Mouse (Mus musculus) G1E (cell line): ENCODE data around the gene Ift122. TPM values are rescaled to one million over a fixed set of nuclear protein-coding genes. Genes with fewer than 3 reads are reported as not detected.

Source experiments
- ATAC-seq: 2 replicates; pipeline ENCODE4 v1.8.0; 2016; ENCODE audit warnings: mild to moderate bottlenecking; ENCODE audit not compliant: insufficient number of reproducible peaks, poor library complexity, low FRiP score, severe bottlenecking; ENCODE audit errors: extremely low read depth
- DNase-seq: peaks from one replicate; pipeline ENCODE4 v3.0.0; 2012; ENCODE audit warnings: low spot score
- H3K27me3 ChIP-seq: 2 replicates; pipeline ENCODE4 v1.6.1; 2012; ENCODE audit warnings: mild to moderate bottlenecking, low read length, inconsistent platforms; ENCODE audit not compliant: insufficient read depth
- H3K36me3 ChIP-seq: replicated peaks from 2 replicates; pipeline ENCODE3; 2012; ENCODE audit warnings: mild to moderate bottlenecking, inconsistent platforms
- H3K4me1 ChIP-seq: 2 replicates; pipeline ENCODE4 v1.6.1; 2012; ENCODE audit warnings: low read depth, low read length, inconsistent platforms, mixed read lengths; ENCODE audit not compliant: insufficient read depth
- H3K4me3 ChIP-seq: 2 replicates; pipeline ENCODE4 v1.5.1; 2012; ENCODE audit warnings: low read depth, mild to moderate bottlenecking, inconsistent platforms, low read length, moderate library complexity, mixed read lengths
- H3K9me3 ChIP-seq: replicated peaks from 2 replicates; pipeline ENCODE4 v1.6.1; 2012; ENCODE audit warnings: inconsistent platforms
- CTCF ChIP-seq: IDR thresholded peaks from 2 replicates; pipeline ENCODE4 v1.5.1; 2012; ENCODE audit warnings: low read depth, low read length, inconsistent platforms, mixed read lengths
- GATA1 ChIP-seq: IDR thresholded peaks from 2 replicates; pipeline ENCODE4 v1.6.1; 2012; ENCODE audit warnings: borderline replicate concordance, low read length, inconsistent platforms, mixed read lengths
- GATA2 ChIP-seq: IDR thresholded peaks from 2 replicates; pipeline ENCODE4 v1.6.1; 2012; ENCODE audit warnings: low read depth, low read length, inconsistent platforms, borderline replicate concordance
- POLR2AphosphoS5 ChIP-seq: IDR thresholded peaks from 2 replicates; pipeline ENCODE4 v1.6.1; 2012; ENCODE audit warnings: low read depth, low read length, inconsistent platforms; ENCODE audit not compliant: insufficient replicate concordance
- TAL1 ChIP-seq: conservative IDR thresholded peaks from 2 replicates; pipeline ENCODE4 v1.6.1; 2012; ENCODE audit warnings: low read depth, low read length, inconsistent platforms, mixed read lengths
- polyA plus RNA-seq: library from polyadenylated mRNA; stranded (reverse); fragments of >175 nt; gene quantifications from 2 replicates; pipeline ENCODE4 v1.2.3, GENCODE M21; 2012
- total RNA-seq, 2 experiments: library from RNA; stranded (forward) in 1 of 2; stranded (reverse) in 1 of 2; fragments of 200-1000 nt in 1 of 2; fragments of >200 nt in 1 of 2; fragmentation: Nextera tagmentation in 1 of 2; gene quantifications; 2 replicates each; pipeline ENCODE4 v1.2.3; 2014 to 2017

Ift122 gene
- total RNA-seq (2014; fragmentation: Nextera tagmentation) (4.7 and 4.9 TPM in 2 replicates), total RNA-seq (2017) (5.1 and 5.3 TPM in 2 replicates), polyA plus RNA-seq (0.42 and 0.65 TPM in 2 replicates)

DNA sequence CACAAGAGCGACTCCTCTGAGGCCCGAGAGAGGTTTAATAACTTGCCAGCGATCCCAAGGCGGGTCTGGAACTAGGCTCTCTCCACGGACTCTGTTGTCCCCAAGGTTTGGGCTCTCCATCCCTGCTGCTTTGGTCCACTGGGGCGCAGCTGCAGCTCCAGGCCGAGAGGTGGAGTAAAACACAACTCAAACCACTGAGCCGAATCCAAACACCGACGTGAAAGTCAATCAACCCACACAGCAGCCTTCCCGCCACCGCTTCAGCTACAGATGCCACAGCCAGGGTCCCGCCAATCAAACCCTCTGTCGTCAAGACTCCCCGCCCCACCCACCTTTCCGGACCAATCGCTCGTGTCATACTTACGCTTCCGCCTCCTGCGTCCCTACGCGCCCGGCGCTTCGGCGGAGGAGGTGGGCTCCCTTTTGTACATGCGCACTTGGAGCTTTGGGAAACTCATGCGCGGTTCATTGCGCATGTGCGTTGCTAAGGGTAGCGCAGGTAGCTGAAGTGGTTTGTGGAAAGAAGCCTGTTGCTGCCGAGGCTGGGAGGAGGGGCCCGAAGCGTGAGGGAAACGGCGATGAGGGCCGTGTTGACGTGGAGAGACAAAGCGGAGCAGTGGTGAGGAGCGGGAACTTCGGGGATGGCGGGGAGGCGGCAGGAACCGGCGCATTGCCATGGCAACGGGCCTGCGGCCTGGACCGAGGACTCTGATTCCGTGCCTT lies at the start of gene Ift122, which contains the start of gene Mbd4:
Gene Ift122 (plus strand): TSS at position 380 of the 723 bp plus-strand sequence.
Gene Mbd4 (minus strand): TSS at position 281 of the 723 bp plus-strand sequence.
- H3K9me3 ChIP-seq, result no peaks in the 10 kb centered on the region
- DNase-seq, result peak; percentile 96

DNA sequence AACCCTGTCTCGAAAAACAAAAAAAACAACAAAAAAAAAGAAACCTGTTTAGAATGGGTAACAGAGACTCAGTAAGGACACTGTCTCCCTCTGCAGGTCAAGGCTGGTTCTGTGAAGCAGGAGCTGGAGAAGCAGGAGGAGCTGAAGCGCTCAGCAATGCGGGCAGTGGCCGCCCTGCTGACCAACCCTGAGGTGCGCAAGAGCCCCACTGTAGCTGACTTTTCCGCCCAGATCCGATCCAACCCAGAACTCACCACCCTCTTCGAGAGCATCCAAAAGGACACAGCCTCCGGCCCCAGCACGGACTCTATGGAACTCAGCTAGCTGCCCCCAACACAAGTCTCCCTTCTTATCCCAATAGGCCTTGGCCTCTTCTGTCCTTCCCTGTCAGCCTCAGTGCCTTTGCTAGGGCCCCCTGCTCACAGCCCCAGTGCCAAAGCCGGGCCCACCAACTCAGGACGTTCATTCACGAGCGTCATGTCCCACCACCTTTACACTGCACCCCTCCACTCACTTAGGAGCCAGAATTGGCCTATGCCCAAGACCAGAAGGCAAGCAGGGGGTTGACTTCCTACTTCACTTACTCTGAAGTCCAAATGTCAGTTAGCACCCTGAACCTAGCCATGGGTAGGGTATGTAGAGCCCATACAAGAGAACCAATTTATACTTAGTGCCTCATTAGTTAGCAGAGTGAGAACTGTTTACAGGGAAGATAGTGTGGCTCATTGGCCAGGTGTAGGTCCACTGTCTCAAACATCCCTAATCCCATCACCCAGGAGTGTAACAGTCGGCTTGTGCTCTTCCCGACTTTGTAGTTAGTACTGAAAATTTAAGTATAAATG lies 49.5 kb upstream of the Ift122 start:
- peak; percentile 57 for DNase-seq

More for the DNA sequence above, at the start of gene Ift122, which contains the start of gene Mbd4:
- Histone ChIP-seq H3K4me1 (peaks cover 23% of the 10 kb centered on the region), H3K27me3 (no peaks in the 10 kb centered on the region), H3K4me3 (peak within 1 kb of the TSS; percentile 76), H3K36me3 (peaks cover 26% of the 10 kb centered on the region)
- TF ChIP-seq TAL1 (no peak), GATA2 (no peak), CTCF (no peak), GATA1 (no peak), POLR2AphosphoS5 (no peak)
- ATAC-seq, result peak; percentile 99

DNA sequence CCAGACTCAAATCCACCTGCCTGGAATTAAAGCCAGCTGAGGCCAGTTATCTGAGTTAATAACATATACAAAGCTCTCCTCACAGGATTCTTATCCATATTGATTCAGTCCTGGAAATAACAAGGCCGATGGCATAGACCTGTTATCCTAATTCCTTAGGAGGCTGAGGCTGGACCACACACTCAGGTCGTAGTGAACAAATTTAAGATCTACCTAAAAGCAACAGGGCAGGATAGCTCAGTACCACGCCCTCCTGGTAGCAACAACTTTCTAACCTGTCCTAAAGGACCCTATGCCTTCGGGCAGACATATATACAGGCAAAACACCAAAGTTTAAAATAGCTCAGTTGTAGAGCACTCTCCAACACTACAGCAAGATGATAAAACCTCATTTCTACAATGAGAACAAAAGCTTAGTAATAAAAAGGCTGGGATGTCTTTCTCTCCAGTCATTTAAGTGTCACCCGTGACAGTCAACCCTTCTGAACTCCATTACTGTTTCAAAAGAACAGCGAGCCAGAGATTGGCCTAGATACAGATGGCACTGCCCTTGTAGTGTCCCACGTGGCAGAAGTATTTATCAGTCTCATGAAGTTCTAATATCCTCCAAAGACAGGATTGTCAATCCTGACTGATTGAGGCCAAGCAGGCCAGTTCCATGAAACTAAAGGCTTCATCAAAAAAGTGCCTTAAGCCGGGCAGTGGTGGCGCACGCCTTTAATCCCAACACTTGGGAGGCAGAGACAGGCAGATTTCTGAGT lies 48.7 kb upstream of the Ift122 start:
- no peak for DNase-seq
- H3K9me3 ChIP-seq, result no peaks in the 10 kb centered on the region
- H3K36me3 ChIP-seq, result peaks cover 78% of the 10 kb centered on the region
- no peak overlapping the region for H3K4me3 ChIP-seq
- TF ChIP-seq TAL1 (no peak), POLR2AphosphoS5 (no peak), CTCF (no peak), GATA2 (no peak), GATA1 (no peak)
- H3K27me3 ChIP-seq, result no peaks in the 10 kb centered on the region
- peaks cover 29% of the 10 kb centered on the region for H3K4me1 ChIP-seq
- ATAC-seq, result no peak

More for the DNA sequence above, 49.5 kb upstream of the Ift122 start:
- TF ChIP-seq CTCF, result 0 out of 2 replicates have a peak, but pooled peaks have one; percentile 13
- TF ChIP-seq POLR2AphosphoS5, result peak; percentile 95
- no peak for TF ChIP-seq GATA2
- TF ChIP-seq TAL1, result no peak
- TF ChIP-seq GATA1, result no peak
- H3K4me3 ChIP-seq, result peak overlapping the region; percentile 13; the same call in 1 of the 2 replicates
- H3K4me1 ChIP-seq, result peaks cover 29% of the 10 kb centered on the region
- H3K27me3 ChIP-seq, result no peaks in the 10 kb centered on the region
- H3K36me3 ChIP-seq, result peaks cover 87% of the 10 kb centered on the region
- ATAC-seq, result peak; percentile 66
- H3K9me3 ChIP-seq, result no peaks in the 10 kb centered on the region

DNA sequence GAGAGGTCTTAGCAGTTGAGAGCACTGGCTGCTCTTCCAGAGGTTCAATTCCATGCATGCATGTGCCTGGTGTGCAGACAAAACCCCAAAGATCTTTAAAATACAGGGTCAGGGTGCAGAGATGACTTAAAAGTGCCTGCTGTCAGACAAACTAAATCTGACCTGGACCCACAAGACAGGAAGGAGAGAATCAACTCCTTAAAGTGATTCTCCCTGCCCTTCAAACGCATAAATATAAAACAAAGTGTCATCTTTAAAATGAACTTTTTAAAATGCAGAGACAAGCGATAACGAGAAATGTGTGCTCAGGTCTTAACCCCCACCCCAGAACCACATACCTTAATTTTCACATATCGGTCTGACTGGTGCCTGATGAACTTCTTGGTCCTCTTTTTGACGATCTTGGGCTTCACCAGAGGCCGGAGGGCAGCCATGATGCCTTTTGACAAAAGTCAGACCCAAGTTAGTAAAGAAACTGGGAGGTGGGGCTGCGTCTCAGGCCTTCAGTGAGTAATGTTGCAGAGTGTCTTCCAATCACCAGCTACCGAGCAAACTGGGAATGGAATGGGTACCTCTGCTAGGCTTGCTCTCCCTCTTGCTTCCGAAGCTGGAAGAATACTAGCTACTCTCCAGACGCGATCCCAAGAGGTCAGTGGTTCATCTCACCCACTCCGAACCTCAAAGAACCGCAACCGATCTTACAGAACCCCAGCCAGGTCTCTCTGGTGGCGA lies 45.6 kb upstream of the Ift122 start:
- DNase-seq (no peak), ATAC-seq (no peak)
- Histone ChIP-seq H3K36me3 (peaks cover 77% of the 10 kb centered on the region), H3K27me3 (no peaks in the 10 kb centered on the region), H3K4me3 (peak overlapping the region; percentile 95), H3K4me1 (peaks cover 32% of the 10 kb centered on the region), H3K9me3 (no peaks in the 10 kb centered on the region)
- TF ChIP-seq GATA2 (no peak), GATA1 (no peak), CTCF (no peak), TAL1 (no peak), POLR2AphosphoS5 (no peak)

DNA sequence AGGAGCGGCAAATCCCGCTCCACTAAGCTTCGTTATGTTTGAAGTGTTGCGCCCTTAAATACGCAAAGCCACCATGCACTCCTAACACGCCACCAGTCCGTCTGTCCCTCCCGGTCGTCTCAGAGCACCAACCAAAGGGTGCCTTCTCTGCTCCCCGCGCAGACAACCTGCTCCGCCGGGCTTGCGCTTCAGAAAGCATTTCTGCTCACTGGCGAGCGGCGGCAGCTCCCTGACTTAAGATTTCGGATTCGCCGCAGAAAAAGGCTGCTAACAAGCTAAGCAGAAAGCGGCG lies 45.1 kb upstream of the Ift122 start:
- no peaks in the 10 kb centered on the region for H3K9me3 ChIP-seq
- ATAC-seq (no peak), DNase-seq (no peak)
- TF ChIP-seq CTCF (no peak), GATA1 (no peak), TAL1 (no peak)
- H3K4me1 ChIP-seq, result peaks cover 30% of the 10 kb centered on the region
- H3K36me3 ChIP-seq, result peaks cover 72% of the 10 kb centered on the region
- peak overlapping the region; percentile 95 for H3K4me3 ChIP-seq
- H3K27me3 ChIP-seq, result no peaks in the 10 kb centered on the region
